Mouse (Mus musculus) B cell, adult 67 days (primary cell): Measurements from ENCODE around the gene Klhl26. TPM values are rescaled to one million over a fixed set of nuclear protein-coding genes. Genes with fewer than 3 reads are reported as not detected.

Experiments used
- total RNA-seq, 2 experiments: library from RNA; stranded (reverse); gene quantifications; 4 replicates each; pipeline ENCODE4 v1.2.4; 2023

Gene Klhl26
- total RNA-seq = 10 to 100 TPM in 1 of 2 experiments, 1 to 10 TPM in 1; 8.7 to 11.8 TPM

DNA sequence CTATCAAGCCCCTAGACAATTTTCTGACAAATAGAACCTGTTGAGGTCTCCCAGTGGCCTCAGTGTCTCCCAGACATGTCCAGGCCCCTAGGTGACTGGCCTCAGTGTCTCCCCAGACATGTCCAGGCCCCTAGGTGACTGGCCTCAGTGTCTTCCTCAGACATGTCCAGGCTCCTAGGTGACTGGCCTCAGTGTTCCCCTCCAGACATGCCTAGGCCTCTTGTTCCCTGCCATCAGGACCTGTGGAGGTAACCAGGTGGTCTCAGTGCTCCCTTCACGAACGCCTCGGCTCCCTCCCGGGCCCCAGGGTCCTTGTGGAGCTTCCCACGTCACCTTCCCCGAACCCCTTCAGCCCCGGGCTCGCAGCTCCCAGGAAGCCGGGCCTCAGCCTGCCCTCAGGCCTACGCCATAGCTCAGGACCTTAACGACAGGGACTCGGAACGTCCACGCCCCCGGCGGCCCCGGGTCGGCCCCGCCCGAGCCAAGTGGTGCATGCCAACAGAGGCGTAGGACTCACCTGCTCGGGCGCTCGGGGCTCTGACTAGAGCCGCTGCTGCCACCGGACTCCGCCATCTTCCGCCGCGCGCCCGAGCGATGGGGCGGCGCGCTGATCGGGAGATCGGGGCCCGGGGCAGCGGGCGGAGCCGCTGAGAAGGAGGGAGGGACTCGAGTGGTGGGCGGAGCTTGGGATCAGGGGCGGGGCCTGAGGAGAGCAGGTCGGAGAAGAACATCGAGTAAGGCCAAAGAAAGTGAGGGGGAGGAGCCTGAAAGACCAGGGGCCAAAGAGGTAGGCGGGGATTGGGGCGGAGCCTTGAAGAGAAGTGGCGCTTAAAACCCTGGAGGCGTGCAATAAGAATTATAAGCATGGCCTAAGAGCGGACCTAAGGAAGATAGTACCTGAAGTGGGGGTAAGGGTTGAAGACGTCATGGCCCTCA lies at the start of gene Klhl26:
Gene Klhl26 (minus strand): TSS at position 636 of the 936 bp plus-strand sequence.

DNA sequence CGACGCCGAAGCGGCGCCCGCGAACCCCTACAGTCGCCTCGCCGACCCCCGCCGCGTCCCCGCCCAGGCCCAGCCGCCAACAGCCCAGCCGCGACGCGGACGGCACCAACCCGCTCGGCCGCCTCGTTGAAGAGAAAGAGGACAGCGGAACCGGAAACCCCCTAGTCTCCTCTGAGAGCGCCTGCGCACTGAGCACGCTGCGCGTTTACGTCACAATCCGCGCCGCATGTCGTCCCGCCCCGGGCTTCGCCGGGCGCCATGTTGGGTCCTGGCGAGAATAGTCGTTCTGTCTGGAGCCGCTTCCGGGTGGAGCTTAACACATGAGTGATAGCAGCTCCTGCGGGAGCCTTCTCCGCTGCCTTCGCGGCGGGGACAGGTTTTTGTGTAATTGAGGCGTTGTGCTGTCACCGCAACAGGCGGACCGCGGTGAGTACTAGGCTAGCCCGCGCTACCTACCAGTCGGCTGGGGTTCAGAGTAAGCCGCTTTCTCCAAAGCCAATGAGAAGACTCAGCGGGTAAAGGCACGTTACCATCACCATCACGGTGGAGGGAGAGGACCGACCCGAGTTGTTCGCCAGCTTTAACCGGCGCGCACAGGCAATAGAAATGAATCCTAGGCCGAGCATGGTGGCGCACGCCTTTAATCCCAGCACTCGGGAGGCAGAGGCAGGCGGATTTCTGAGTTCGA lies 33.6 kb upstream of the Klhl26 start, which contains the start of gene Uba52:
Gene Uba52 (minus strand): TSS at position 574 of the 688 bp plus-strand sequence.

DNA sequence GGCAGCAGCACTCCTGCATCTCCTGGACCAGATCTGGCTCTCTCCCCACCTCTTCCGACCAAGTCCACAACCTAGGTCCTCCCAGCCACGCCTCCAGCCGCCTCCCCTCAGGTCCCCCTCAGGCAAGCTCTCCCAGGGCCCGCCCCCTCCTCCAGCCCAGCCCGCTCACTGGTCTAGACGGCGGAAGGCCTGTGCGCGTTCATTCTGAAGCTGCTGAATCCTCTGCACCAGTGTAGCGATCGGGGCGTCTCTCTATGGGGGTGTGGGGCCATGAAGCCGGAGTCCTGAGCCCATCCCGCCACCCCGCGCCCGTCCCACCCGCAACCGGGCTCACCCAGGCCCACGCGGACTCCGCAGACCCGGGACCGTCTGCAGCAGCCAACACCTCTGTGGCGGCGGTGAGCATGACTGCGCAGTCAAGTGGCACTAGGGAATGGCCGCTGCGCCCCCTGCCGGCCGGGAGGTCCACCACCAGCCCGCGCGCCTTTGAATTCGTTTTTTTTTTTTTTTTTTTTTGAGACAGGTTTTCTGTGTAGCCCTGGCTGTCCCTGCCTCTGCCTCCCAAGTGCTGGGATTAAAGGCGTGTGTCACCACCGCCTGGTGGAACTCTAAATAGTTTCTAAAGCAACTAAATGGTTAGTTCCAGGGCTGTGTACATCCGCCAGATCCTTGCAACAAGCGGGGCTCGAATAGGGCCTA lies 29.7 kb upstream of the Klhl26 start, which contains the start of gene Rex1bd:
Gene Rex1bd (minus strand): TSS at position 425 of the 699 bp plus-strand sequence.

DNA sequence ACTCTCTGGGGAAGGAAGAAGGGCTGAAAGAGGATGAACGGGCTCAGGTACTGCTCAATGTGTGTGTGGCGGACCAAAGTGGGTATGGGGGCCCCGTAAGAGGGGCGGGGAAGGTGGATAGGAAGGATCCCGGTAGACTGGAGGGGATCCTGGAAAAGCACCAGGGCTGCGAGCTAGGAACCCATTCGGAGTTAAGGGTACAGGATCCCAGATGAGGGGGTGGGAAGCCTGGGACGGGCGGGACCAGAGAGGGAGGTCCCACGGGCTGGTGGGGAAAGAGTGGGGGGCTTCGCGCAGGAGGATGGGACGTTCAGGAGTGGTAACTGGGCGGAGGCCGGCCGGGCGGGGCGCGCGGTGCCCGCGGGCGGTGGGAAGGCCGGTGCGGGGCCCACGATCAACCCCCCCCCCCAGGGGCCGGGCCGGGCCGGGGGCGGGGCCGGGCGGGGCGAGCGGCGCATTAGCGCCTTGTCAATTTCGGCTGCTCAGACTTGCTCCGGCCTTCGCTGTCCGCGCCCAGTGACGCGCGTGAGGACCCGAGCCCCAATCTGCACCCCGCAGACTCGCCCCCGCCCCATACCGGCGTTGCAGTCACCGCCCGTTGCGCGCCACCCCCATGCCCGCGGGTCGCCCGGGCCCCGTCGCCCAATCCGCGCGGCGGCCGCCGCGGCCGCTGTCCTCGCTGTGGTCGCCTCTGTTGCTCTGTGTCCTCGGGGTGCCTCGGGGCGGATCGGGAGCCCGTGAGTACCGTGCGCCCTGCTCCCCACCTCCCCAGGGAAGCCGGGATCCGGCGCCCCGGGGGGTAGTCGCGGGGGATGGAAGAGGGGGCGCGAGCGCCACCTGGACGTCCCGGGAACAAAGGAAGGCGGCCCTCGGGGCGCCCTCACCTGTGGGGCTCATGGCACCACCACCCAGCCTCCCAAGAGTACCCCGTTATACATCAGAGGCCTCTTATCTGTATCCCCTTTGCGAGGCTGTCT lies 16.2 kb upstream of the Klhl26 start, which contains the start of gene Crlf1:
Gene Crlf1 (plus strand): TSS at position 495 of the 977 bp plus-strand sequence.

DNA sequence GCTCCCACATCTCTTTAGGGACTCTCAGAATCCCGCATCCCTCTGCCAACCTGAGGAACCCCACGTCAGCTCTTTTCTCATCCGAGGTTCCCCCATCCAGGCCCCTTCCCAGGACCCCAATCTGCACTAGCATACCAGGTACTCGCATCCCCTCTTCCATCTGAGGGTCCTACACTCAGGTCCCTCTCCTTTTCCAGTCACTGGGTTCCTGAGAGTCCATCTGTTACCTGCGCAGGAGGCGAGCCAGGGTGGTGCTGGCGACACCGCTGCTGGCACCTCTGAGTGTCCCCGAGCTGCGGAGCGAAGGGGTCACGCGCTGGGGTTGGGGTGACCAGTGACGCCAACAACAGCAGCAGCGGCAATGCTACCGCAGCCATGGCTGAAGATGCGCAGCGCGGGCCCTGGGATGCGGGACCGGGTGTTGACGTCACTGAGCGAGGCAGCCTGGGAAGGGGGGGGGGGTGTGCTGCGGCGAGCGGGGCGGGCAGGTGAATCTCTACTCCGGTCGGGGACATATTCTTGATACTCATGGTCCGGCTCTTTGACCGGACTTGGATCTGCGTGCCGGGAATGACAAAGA lies 10.3 kb upstream of the Klhl26 start, which contains the start of gene Tmem59l:
Gene Tmem59l (minus strand): TSS at position 418 of the 580 bp plus-strand sequence.

GRCm38 (mm10) chr8:70439055-70439847 lies 37.5 kb downstream of the Klhl26 start, which contains the start of gene Crtc1:
Crtc1 (minus strand) TSS chr8:70439579.

Other genes starting within 250 kb of the Klhl26 start
- 10 to 100 TPM; 95.5 to 95.6 TPM for gene Sugp2, start 242.7 kb downstream of the Klhl26 start, total RNA-seq
- 10 to 100 TPM; 11.3 to 15.3 TPM for gene Armc6, start 242.5 kb downstream of the Klhl26 start, total RNA-seq
- 10 to 100 TPM in 1 of 2 experiments, 1 to 10 TPM in 1; 9.6 to 13.6 TPM for gene Homer3, start 194.1 kb downstream of the Klhl26 start, total RNA-seq
- gene Ddx49, start 174.5 kb downstream of the Klhl26 start, total RNA-seq = 10 to 100 TPM; 57.6 to 88.0 TPM
- gene Cope, start 174.4 kb downstream of the Klhl26 start, total RNA-seq = 100 to 1,000 TPM; 101 to 134 TPM
- not detected for gene Cers1, start 161.2 kb downstream of the Klhl26 start, total RNA-seq
- gene Gdf1, start 147.2 kb downstream of the Klhl26 start, total RNA-seq = not detected
- gene Upf1, start 123.7 kb downstream of the Klhl26 start, total RNA-seq = 10 to 100 TPM; 71.0 to 78.4 TPM
- not detected for gene Comp, start 103.4 kb downstream of the Klhl26 start, total RNA-seq
- gene Crtc1, start 37.4 kb downstream of the Klhl26 start, total RNA-seq = 10 to 100 TPM; 22.2 to 22.4 TPM
- not detected for gene Tmem59l, start 10.4 kb upstream of the Klhl26 start, total RNA-seq
- gene Crlf1, start 16.2 kb upstream of the Klhl26 start, total RNA-seq = under 1 TPM in 1 of 2 experiments, not detected in 1; 0.44 TPM
- gene Rex1bd, start 29.8 kb upstream of the Klhl26 start, total RNA-seq = 10 to 100 TPM; 37.6 to 48.4 TPM
- gene Uba52, start 33.8 kb upstream of the Klhl26 start, total RNA-seq = 1,000 to 10,000 TPM; 2,722 to 2,902 TPM
- 100 to 1,000 TPM; 269 TPM for gene Fkbp8, start 50.8 kb upstream of the Klhl26 start, total RNA-seq
- 10 to 100 TPM; 60.6 to 70.4 TPM for gene Kxd1, start 51.0 kb upstream of the Klhl26 start, total RNA-seq
- 10 to 100 TPM; 28.8 to 33.6 TPM for gene Ell, start 62.5 kb upstream of the Klhl26 start, total RNA-seq
- 10 to 100 TPM; 91.5 to 93.5 TPM for gene Isyna1, start 117.4 kb upstream of the Klhl26 start, total RNA-seq
- gene Ssbp4, start 131.9 kb upstream of the Klhl26 start, total RNA-seq = 10 to 100 TPM; 41.8 to 66.9 TPM
- gene Lrrc25, start 139.2 kb upstream of the Klhl26 start, total RNA-seq = 1 to 10 TPM; 7.7 to 7.8 TPM
- not detected for gene Gdf15, start 155.5 kb upstream of the Klhl26 start, total RNA-seq
- 10 to 100 TPM; 14.3 to 16.2 TPM for gene Pgpep1, start 183.4 kb upstream of the Klhl26 start, total RNA-seq
- 100 to 1,000 TPM; 114 to 117 TPM for gene Lsm4, start 196.3 kb upstream of the Klhl26 start, total RNA-seq
- gene Jund, start 222.0 kb upstream of the Klhl26 start, total RNA-seq = 1,000 to 10,000 TPM; 1,149 to 1,767 TPM
- gene Iqcn, start 226.5 kb upstream of the Klhl26 start, total RNA-seq = 10 to 100 TPM; 19.0 to 55.4 TPM
- gene Gm3336, start 241.6 kb upstream of the Klhl26 start, total RNA-seq = not detected
- gene Pde4c, start 246.8 kb upstream of the Klhl26 start, total RNA-seq = 1 to 10 TPM; 3.8 to 4.3 TPM